Mouse (Mus musculus) neural tube, embryonic 14.5 days (tissue): ENCODE data around the gene Rdh12. TPM values are rescaled to one million over a fixed set of nuclear protein-coding genes. Genes with fewer than 3 reads are reported as not detected.

ENCODE experiments used
- polyA plus RNA-seq: library from polyadenylated mRNA; unstranded; fragments of >200 nt; fragmentation: Nextera tagmentation; extraction: Ambion mirVana; gene quantifications from 2 replicates; pipeline ENCODE4 v1.2.1, GENCODE M21; 2014

Rdh12 gene
- polyA plus RNA-seq, 1 experiment from 2014 or later, result 1.0 TPM

Other genes starting within 250 kb of the Rdh12 start
- gene Tmem229b, start 201.3 kb upstream of the Rdh12 start, polyA plus RNA-seq, result 59.1 and 59.4 TPM in 2 replicates
- gene Plekhh1, start 179.8 kb upstream of the Rdh12 start, polyA plus RNA-seq, result 2.4 and 3.4 TPM in 2 replicates
- gene Pigh, start 119.3 kb upstream of the Rdh12 start, polyA plus RNA-seq, result 19.6 and 21.3 TPM in 2 replicates
- 35.5 and 36.1 TPM in 2 replicates for gene Arg2, start 78.1 kb upstream of the Rdh12 start, polyA plus RNA-seq
- 180 and 202 TPM in 2 replicates for gene Vti1b, start 36.2 kb upstream of the Rdh12 start, polyA plus RNA-seq
- gene Rdh11, start 16.6 kb upstream of the Rdh12 start, polyA plus RNA-seq, result 29.3 and 37.9 TPM in 2 replicates
- gene Zfyve26, start 87.4 kb downstream of the Rdh12 start, polyA plus RNA-seq, result 11.6 and 14.1 TPM in 2 replicates
- 0.87 and 1.3 TPM in 2 replicates for gene Rad51b, start 88.4 kb downstream of the Rdh12 start, polyA plus RNA-seq